Mouse (Mus musculus) liver, embryonic 15.5 days (tissue): ENCODE data around the gene Olfr487. TPM values are rescaled to one million over a fixed set of nuclear protein-coding genes. Genes with fewer than 3 reads are reported as not detected.

Source experiments
- polyA plus RNA-seq: library from polyadenylated mRNA; unstranded; fragments of >200 nt; fragmentation: Nextera tagmentation; extraction: Ambion mirVana; gene quantifications from 2 replicates; pipeline ENCODE4 v1.2.1, GENCODE M21; 2015

The Olfr487 gene
- polyA plus RNA-seq, 1 experiment from 2014 or later, result not detected

Other genes with a start within 250 kb of the Olfr487 start
- gene Olfr476, start 249.8 kb downstream of the Olfr487 start, polyA plus RNA-seq, result not detected in 2 replicates
- not detected in 2 replicates for gene Olfr477, start 227.9 kb downstream of the Olfr487 start, polyA plus RNA-seq
- gene Olfr478, start 180.6 kb downstream of the Olfr487 start, polyA plus RNA-seq, result not detected in 2 replicates
- gene Olfr479, start 163.9 kb downstream of the Olfr487 start, polyA plus RNA-seq, result not detected in 2 replicates
- gene Olfr480, start 147.3 kb downstream of the Olfr487 start, polyA plus RNA-seq, result not detected in 2 replicates
- not detected in 2 replicates for gene Olfr481, start 134.8 kb downstream of the Olfr487 start, polyA plus RNA-seq
- 0.09 TPM in 1 of 2 replicates, not detected in the other for gene Olfr482, start 117.0 kb downstream of the Olfr487 start, polyA plus RNA-seq
- not detected in 2 replicates for gene Olfr483, start 113.8 kb downstream of the Olfr487 start, polyA plus RNA-seq
- gene Olfr484, start 87.2 kb downstream of the Olfr487 start, polyA plus RNA-seq, result not detected in 2 replicates
- not detected in 2 replicates for gene Olfr485, start 54.8 kb downstream of the Olfr487 start, polyA plus RNA-seq
- gene Olfr486, start 41.9 kb downstream of the Olfr487 start, polyA plus RNA-seq, result not detected in 2 replicates
- gene Olfr488, start 43.7 kb upstream of the Olfr487 start, polyA plus RNA-seq, result not detected in 2 replicates
- gene Olfr490, start 74.3 kb upstream of the Olfr487 start, polyA plus RNA-seq, result not detected in 2 replicates
- gene Olfr491, start 98.8 kb upstream of the Olfr487 start, polyA plus RNA-seq, result not detected in 2 replicates
- not detected in 2 replicates for gene Olfr492, start 109.0 kb upstream of the Olfr487 start, polyA plus RNA-seq
- not detected in 2 replicates for gene Olfr493, start 132.3 kb upstream of the Olfr487 start, polyA plus RNA-seq
- not detected in 2 replicates for gene Olfr494, start 150.7 kb upstream of the Olfr487 start, polyA plus RNA-seq
- gene Olfr495, start 178.5 kb upstream of the Olfr487 start, polyA plus RNA-seq, result not detected in 2 replicates
- not detected in 2 replicates for gene Olfr497, start 205.8 kb upstream of the Olfr487 start, polyA plus RNA-seq